Comparison of ENCODE assay signal across 8 mouse cellular contexts in the genomic region with DNA sequence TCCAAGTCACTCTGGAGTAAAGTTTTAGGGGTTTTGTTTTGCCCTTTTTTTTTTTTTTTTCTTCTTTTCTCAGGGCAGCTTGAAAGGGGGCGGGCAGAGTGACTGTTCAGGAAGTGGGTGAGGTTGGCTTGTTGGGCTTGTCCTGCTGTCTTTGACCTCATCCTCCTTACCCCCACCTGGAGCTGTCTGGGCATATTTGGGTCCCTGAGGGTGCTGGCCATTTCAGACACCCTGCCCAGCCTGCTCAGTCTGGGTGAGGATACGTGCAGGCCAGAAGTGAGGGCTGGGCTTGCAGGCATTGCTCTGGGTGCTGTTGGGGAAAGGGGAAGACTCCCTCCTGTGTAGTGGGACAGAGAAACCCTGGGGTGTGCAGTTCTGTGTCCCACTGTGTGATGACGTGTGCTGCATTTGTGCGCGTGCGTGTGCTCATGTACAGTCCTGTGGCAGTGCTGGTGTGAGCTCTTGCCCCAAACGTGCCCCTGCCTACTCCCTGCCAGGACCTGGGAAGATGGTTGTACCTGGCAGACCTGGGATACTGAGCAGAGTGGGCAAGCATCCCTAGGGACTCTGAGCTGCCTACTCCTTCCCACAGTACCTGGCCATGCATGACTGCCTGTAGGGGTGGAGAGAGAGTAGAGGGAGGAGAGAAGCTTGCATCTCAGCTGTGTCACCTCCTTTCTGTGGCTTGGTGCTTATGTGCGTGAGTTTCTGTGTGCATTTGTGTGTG. TPM values are rescaled to one million over a fixed set of nuclear protein-coding genes. Genes with fewer than 3 reads are reported as not detected.
A peak's percentile ranks its signal among the peaks of the same experiment; 100 is the strongest.
DNase-seq lines count a peak whose midpoint lies in the region; ATAC-seq lines count a peak whose summit lies in the region.

No protein-coding gene starts in this region.

- peak overlapping the region; percentile 89 for H3K4me3 ChIP-seq in embryonic facial prominence, embryonic 10.5 days
- peak overlapping the region; percentile 76 for H3K4me3 ChIP-seq in hindbrain, embryonic 13.5 days
- H3K4me3 ChIP-seq in midbrain, embryonic 10.5 days: peak overlapping the region; percentile 90

- peak overlapping the region; percentile 83 for H3K4me2 ChIP-seq in hindbrain, embryonic 13.5 days

- WGBS in embryonic facial prominence, embryonic 10.5 days: 87% methylated on average over 8 of the region's 8 CpGs
- WGBS in hindbrain, embryonic 13.5 days: 84% methylated on average over 8 of the region's 8 CpGs
- 92% methylated on average over 8 of the region's 8 CpGs for WGBS in midbrain, embryonic 10.5 days

- H3K9ac ChIP-seq in hindbrain, embryonic 13.5 days: peak overlapping the region; percentile 88

- peak; percentile 11 to 16 for DNase-seq in gastrocnemius, postnatal 4 days (ENCODE audit: low spot score in 2 of 2)
- no peak for DNase-seq in gastrocnemius, postnatal 14 days
- peak; percentile 73 for DNase-seq in 416B (ENCODE audit: low read depth)
- DNase-seq in embryonic facial prominence, embryonic 10.5 days (ENCODE audit: low spot score): no peak
- no peak for DNase-seq in midbrain, embryonic 10.5 days (ENCODE audit: low spot score)
- no peak for DNase-seq in right cerebral cortex, postnatal 4 days
- no peak for DNase-seq in layer of hippocampus, adult 8-10 months (ENCODE audit: low spot score in 2 of 2)

- H3K36me3 ChIP-seq in embryonic facial prominence, embryonic 10.5 days (replicated peaks): peaks cover 32% of the 10 kb centered on the region
- H3K36me3 ChIP-seq in hindbrain, embryonic 13.5 days: peaks cover 38% of the 10 kb centered on the region
- H3K36me3 ChIP-seq in midbrain, embryonic 10.5 days: peaks cover 32% of the 10 kb centered on the region

- ATAC-seq in hindbrain, embryonic 13.5 days (ENCODE audit: low FRiP score): no peak

- H3K27me3 ChIP-seq in embryonic facial prominence, embryonic 10.5 days (replicated peaks; ENCODE audit: low read depth, poor library complexity, severe bottlenecking): no peaks in the 10 kb centered on the region; the same call in 1 of the 2 replicates
- H3K27me3 ChIP-seq in hindbrain, embryonic 13.5 days: peaks cover 5% of the 10 kb centered on the region; the same call in 1 of the 2 replicates
- peaks cover 4% of the 10 kb centered on the region; the same call in 1 of the 2 replicates for H3K27me3 ChIP-seq in midbrain, embryonic 10.5 days (ENCODE audit: low read depth, poor library complexity, severe bottlenecking)

- peaks cover 49% of the 10 kb centered on the region for H3K4me1 ChIP-seq in embryonic facial prominence, embryonic 10.5 days
- H3K4me1 ChIP-seq in hindbrain, embryonic 13.5 days (replicated peaks): peaks cover 54% of the 10 kb centered on the region
- H3K4me1 ChIP-seq in midbrain, embryonic 10.5 days: peaks cover 37% of the 10 kb centered on the region

- peak overlapping the region; percentile 51 for H3K27ac ChIP-seq in embryonic facial prominence, embryonic 10.5 days (replicated peaks)
- H3K27ac ChIP-seq in hindbrain, embryonic 13.5 days: peak overlapping the region; percentile 6; the same call in 1 of the 2 replicates
- H3K27ac ChIP-seq in midbrain, embryonic 10.5 days (replicated peaks): peak overlapping the region; percentile 39; the same call in 1 of the 2 replicates

- intact Hi-C loops in gastrocnemius, postnatal 14 days (cut with DNase I; ENCODE audit: low total_unique reads): no loop called here

- H3K9me3 ChIP-seq in embryonic facial prominence, embryonic 10.5 days: no peaks in the 10 kb centered on the region
- no peaks in the 10 kb centered on the region for H3K9me3 ChIP-seq in hindbrain, embryonic 13.5 days
- no peaks in the 10 kb centered on the region for H3K9me3 ChIP-seq in midbrain, embryonic 10.5 days (replicated peaks)

RNA-seq across cellular contexts. Expression of a gene that starts 2.2 kb away (rescaled TPM):
- total RNA-seq in gastrocnemius, postnatal 4 days (2021): 100 to 1,000 TPM; 107 to 113 TPM
- 10 to 100 TPM; 38.2 to 44.1 TPM for total RNA-seq in gastrocnemius, postnatal 14 days (2021)
- polyA plus RNA-seq in embryonic facial prominence, embryonic 10.5 days (2016; fragmentation: Nextera tagmentation; extraction: Ambion mirVana): 17.1 and 21.4 TPM in 2 replicates
- polyA plus RNA-seq in hindbrain, embryonic 13.5 days (2015; fragmentation: Nextera tagmentation; extraction: Ambion mirVana): 36.9 and 42.4 TPM in 2 replicates
- polyA plus RNA-seq in midbrain, embryonic 10.5 days (2016; fragmentation: Nextera tagmentation; extraction: Ambion mirVana): 18.5 and 21.7 TPM in 2 replicates
- total RNA-seq in layer of hippocampus, adult 8-10 months (2022): 100 to 1,000 TPM; 196 to 252 (median 228) TPM

RNA-seq across cellular contexts. Expression of a gene that starts 19.1 kb away (rescaled TPM):
- 10 to 100 TPM; 32.7 to 34.6 TPM for total RNA-seq in gastrocnemius, postnatal 4 days (2021)
- 10 to 100 TPM in 1 of 2 experiments, 1 to 10 TPM in 1; 9.8 to 11.8 TPM for total RNA-seq in gastrocnemius, postnatal 14 days (2021)
- 10.9 and 11.5 TPM in 2 replicates for polyA plus RNA-seq in embryonic facial prominence, embryonic 10.5 days (2016; fragmentation: Nextera tagmentation; extraction: Ambion mirVana)
- 4.0 and 4.2 TPM in 2 replicates for polyA plus RNA-seq in hindbrain, embryonic 13.5 days (2015; fragmentation: Nextera tagmentation; extraction: Ambion mirVana)
- 6.9 and 7.3 TPM in 2 replicates for polyA plus RNA-seq in midbrain, embryonic 10.5 days (2016; fragmentation: Nextera tagmentation; extraction: Ambion mirVana)
- 10 to 100 TPM; 39.0 to 61.0 (median 49.4) TPM for total RNA-seq in layer of hippocampus, adult 8-10 months (2022)

RNA-seq across cellular contexts. Expression of a gene that starts 28.1 kb away (rescaled TPM):
- 10 to 100 TPM; 27.1 to 33.1 TPM for total RNA-seq in gastrocnemius, postnatal 4 days (2021)
- total RNA-seq in gastrocnemius, postnatal 14 days (2021): 1 to 10 TPM; 3.0 to 4.5 TPM
- 281 and 301 TPM in 2 replicates for polyA plus RNA-seq in embryonic facial prominence, embryonic 10.5 days (2016; fragmentation: Nextera tagmentation; extraction: Ambion mirVana)
- 619 and 632 TPM in 2 replicates for polyA plus RNA-seq in hindbrain, embryonic 13.5 days (2015; fragmentation: Nextera tagmentation; extraction: Ambion mirVana)
- 293 and 325 TPM in 2 replicates for polyA plus RNA-seq in midbrain, embryonic 10.5 days (2016; fragmentation: Nextera tagmentation; extraction: Ambion mirVana)
- 10 to 100 TPM; 25.2 to 28.9 (median 27.9) TPM for total RNA-seq in layer of hippocampus, adult 8-10 months (2022)

RNA-seq across cellular contexts. Expression of a gene that starts 31.5 kb away (rescaled TPM):
- not detected for total RNA-seq in gastrocnemius, postnatal 4 days (2021)
- total RNA-seq in gastrocnemius, postnatal 14 days (2021): not detected
- 0.82 and 0.88 TPM in 2 replicates for polyA plus RNA-seq in embryonic facial prominence, embryonic 10.5 days (2016; fragmentation: Nextera tagmentation; extraction: Ambion mirVana)
- 2.3 TPM in 2 replicates for polyA plus RNA-seq in hindbrain, embryonic 13.5 days (2015; fragmentation: Nextera tagmentation; extraction: Ambion mirVana)
- 1.1 and 1.4 TPM in 2 replicates for polyA plus RNA-seq in midbrain, embryonic 10.5 days (2016; fragmentation: Nextera tagmentation; extraction: Ambion mirVana)
- total RNA-seq in layer of hippocampus, adult 8-10 months (2022): under 1 TPM in 1 of 4 experiments, not detected in 3; 0.25 TPM

RNA-seq across cellular contexts. Expression of a gene that starts 32.1 kb away (rescaled TPM):
- total RNA-seq in gastrocnemius, postnatal 4 days (2021): 10 to 100 TPM; 62.8 to 63.2 TPM
- 10 to 100 TPM; 46.5 to 51.4 TPM for total RNA-seq in gastrocnemius, postnatal 14 days (2021)
- polyA plus RNA-seq in embryonic facial prominence, embryonic 10.5 days (2016; fragmentation: Nextera tagmentation; extraction: Ambion mirVana): 10.6 and 10.7 TPM in 2 replicates
- 13.9 and 14.6 TPM in 2 replicates for polyA plus RNA-seq in hindbrain, embryonic 13.5 days (2015; fragmentation: Nextera tagmentation; extraction: Ambion mirVana)
- 9.3 and 10.5 TPM in 2 replicates for polyA plus RNA-seq in midbrain, embryonic 10.5 days (2016; fragmentation: Nextera tagmentation; extraction: Ambion mirVana)
- total RNA-seq in layer of hippocampus, adult 8-10 months (2022): 100 to 1,000 TPM; 198 to 216 (median 204) TPM

Comparison
In these comparisons a context has a peak if more than half of its experiments do, and no peak if none do; other contexts are left out.
1. DNase-seq: peak in gastrocnemius, postnatal 4 days (2 of 2) and 416B (single experiment); none in gastrocnemius, postnatal 14 days (single experiment), embryonic facial prominence, embryonic 10.5 days (single experiment), midbrain, embryonic 10.5 days (single experiment), right cerebral cortex, postnatal 4 days (single experiment) and layer of hippocampus, adult 8-10 months (0 of 2).
2. RNA of a gene that starts 28.1 kb away (total RNA-seq): 27.1 to 33.1 TPM in gastrocnemius, postnatal 4 days and 25.2 to 28.9 TPM in layer of hippocampus, adult 8-10 months; 3.0 to 4.5 TPM in gastrocnemius, postnatal 14 days; every median in the first group is over 4 times any median in the second.
3. Peak in every context shown above with its lines, with median percentiles within 50 percentile points of each other: H3K27ac ChIP-seq and H3K4me3 ChIP-seq.